Mouse (Mus musculus): ENCODE data around the gene Smg6. TPM values are rescaled to one million over a fixed set of nuclear protein-coding genes. Genes with fewer than 3 reads are reported as not detected.
A peak's percentile ranks its signal among the peaks of the same experiment; 100 is the strongest.

The Smg6 gene
- total RNA-seq, 1 experiment = 19.9 TPM

DNA sequence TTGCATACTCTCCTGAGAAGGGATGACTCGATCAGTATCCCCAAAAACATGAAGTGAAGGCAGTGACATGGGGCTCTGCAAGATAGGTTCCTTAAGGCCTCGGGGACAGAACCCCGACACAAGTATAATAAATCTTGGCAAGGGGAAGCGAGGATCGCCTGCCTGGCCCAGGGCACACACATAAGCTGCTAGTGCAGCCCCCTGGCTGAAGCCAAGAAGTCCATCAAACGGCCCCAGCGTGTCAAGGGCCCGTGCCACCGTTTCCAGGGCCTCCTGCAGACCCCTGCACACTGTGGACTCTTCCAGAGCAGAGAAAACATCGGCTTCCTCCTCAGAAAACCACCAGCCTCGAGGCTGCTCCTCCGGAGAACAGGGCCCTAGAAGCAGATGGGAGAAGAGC, 252.4 kb downstream of the Smg6 start:
- Histone ChIP-seq H3K36me3 (ENCODE audit: control insufficient read depth, insufficient read depth, low read length, poor library complexity, severe bottlenecking) (peaks cover 28% of the 10 kb centered on the region), H3K9me3 (ENCODE audit: control insufficient read depth, insufficient read depth, low read depth, low read length) (no peaks in the 10 kb centered on the region), H3K27ac (ENCODE audit: insufficient read depth, low read depth, low read length, poor library complexity, severe bottlenecking) (peak overlapping the region; percentile 76), H3K4me3 (ENCODE audit: insufficient read depth in 1 of 2, low read depth in 1 of 2, low read length in 2 of 2, poor library complexity in 1 of 2, severe bottlenecking in 1 of 2) (peak overlapping the region; percentile 92 to 100), H3K4me1 (ENCODE audit: control insufficient read depth in 2 of 2, insufficient read depth in 2 of 2, low read length in 2 of 2, poor library complexity in 1 of 2) (peaks cover 2 to 11% of the 10 kb centered on the region in 2 experiments; a peak in 2 of 4 replicates), H3K9ac (ENCODE audit: insufficient read depth, low read depth, low read length, poor library complexity, severe bottlenecking) (peak overlapping the region; percentile 97)
- no peak for TF ChIP-seq ZC3H11A (IDR thresholded peaks at IDR 0.05; ENCODE audit: borderline replicate concordance, low read depth, low read length)
- TF ChIP-seq MAFK (IDR thresholded peaks at IDR 0.05; ENCODE audit: insufficient read depth, low read depth, low read length) = no peak
- no peak for TF ChIP-seq ZNF384 (IDR thresholded peaks at IDR 0.05; ENCODE audit: low read depth, low read length)
- no peak for TF ChIP-seq HCFC1 (IDR thresholded peaks at IDR 0.05; ENCODE audit: borderline replicate concordance, insufficient read depth, low read length)
- no peak for TF ChIP-seq CHD2 (IDR thresholded peaks at IDR 0.05; ENCODE audit: low read depth, low read length)
- no peak for DNase-seq (ENCODE audit: low read depth, low spot score)
- in situ Hi-C loops (cut with MboI; ENCODE audit: low sequenced_read_pairs in 2 of 2, unreplicated experiment in 2 of 2) = no loop called here

DNA sequence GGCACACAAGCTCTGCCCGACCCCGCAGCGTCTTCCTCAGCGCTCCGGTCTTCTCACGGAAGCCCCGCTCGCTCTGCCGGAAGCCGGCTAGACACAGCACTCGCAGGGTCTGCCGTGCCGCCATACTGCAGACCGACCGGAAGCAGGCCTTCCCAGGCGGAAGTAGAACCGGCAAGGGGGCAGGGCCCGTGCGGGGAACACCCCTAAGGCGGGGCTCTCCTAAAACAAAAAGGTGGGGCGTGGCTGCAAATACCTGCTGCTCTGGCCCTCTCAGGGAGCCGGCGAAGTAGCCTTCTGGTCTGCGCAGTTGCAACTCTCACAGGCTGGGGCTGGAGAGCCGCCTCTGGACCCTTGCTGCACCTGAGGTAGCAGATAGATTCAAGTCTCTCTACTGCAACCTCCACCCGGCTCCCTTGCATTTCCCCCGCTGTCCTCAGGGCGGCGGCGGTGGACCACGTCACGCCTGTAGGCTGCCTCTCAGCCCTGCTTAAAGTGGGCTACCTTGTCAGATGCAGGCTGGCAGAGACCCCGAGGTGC, 253.1 kb downstream of the Smg6 start, which contains the start of gene Ovca2:
Gene Ovca2 (minus strand): TSS at position 164 of the 537 bp plus-strand sequence.
- DNase-seq (ENCODE audit: low read depth, low spot score) = peak; percentile 89
- peak within 1 kb of the TSS; percentile 76 for H3K27ac ChIP-seq (ENCODE audit: insufficient read depth, low read depth, low read length, poor library complexity, severe bottlenecking)
- peaks cover 34% of the 10 kb centered on the region for H3K36me3 ChIP-seq (ENCODE audit: control insufficient read depth, insufficient read depth, low read length, poor library complexity, severe bottlenecking)
- H3K9ac ChIP-seq (ENCODE audit: insufficient read depth, low read depth, low read length, poor library complexity, severe bottlenecking) = peak within 1 kb of the TSS; percentile 97
- H3K4me3 ChIP-seq (ENCODE audit: insufficient read depth in 1 of 2, low read depth in 1 of 2, low read length in 2 of 2, poor library complexity in 1 of 2, severe bottlenecking in 1 of 2) = peak within 1 kb of the TSS; percentile 92 to 100
- in situ Hi-C loops (cut with MboI; ENCODE audit: low sequenced_read_pairs in 2 of 2, unreplicated experiment in 2 of 2) = no loop called here
- peaks cover 2 to 9% of the 10 kb centered on the region in 2 experiments; a peak in 2 of 4 replicates for H3K4me1 ChIP-seq (ENCODE audit: control insufficient read depth in 2 of 2, insufficient read depth in 2 of 2, low read length in 2 of 2, poor library complexity in 1 of 2)
- TF ChIP-seq ZC3H11A (IDR thresholded peaks at IDR 0.05; ENCODE audit: borderline replicate concordance, low read depth, low read length) = peak; percentile 42; the same call in 1 of the 2 replicates
- peak; percentile 33; the same call in 1 of the 2 replicates for TF ChIP-seq HCFC1 (IDR thresholded peaks at IDR 0.05; ENCODE audit: borderline replicate concordance, insufficient read depth, low read length)
- no peak for TF ChIP-seq MAFK (IDR thresholded peaks at IDR 0.05; ENCODE audit: insufficient read depth, low read depth, low read length)
- TF ChIP-seq ZNF384 (IDR thresholded peaks at IDR 0.05; ENCODE audit: low read depth, low read length) = no peak
- no peaks in the 10 kb centered on the region for H3K9me3 ChIP-seq (ENCODE audit: control insufficient read depth, insufficient read depth, low read depth, low read length)

DNA sequence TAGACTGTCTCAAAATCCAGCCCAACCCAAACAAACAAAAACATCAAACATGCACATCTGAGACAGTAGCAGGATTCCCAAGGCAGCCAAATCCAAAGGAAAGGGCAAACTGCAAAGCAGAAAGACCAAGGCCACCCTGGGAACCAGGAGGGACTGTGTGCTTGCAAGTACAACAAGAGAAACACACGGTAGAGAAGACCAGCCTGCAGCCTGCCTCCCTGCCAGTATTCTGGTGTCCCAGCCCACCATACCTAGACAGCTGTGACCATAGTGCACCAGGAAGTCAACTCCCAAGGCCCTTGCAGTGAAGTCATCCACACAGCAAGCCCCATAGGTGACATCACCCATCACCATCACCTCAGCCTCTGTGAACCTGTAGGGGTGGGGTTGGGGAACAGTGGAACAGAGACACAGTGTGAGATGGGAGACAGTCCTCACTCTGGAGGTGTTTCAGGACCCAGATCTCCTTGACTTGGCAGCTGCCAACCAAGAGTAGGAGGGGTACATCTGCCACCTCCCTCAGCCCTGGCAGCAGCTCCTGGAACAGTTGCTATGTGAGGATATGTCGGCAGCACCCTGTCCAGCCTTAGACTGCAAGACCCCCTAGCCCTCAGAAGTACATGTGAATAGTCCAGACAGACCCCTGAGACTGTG, 258.4 kb downstream of the Smg6 start:
- H3K27ac ChIP-seq (ENCODE audit: insufficient read depth, low read depth, low read length, poor library complexity, severe bottlenecking) = no peak overlapping the region
- H3K36me3 ChIP-seq (ENCODE audit: control insufficient read depth, insufficient read depth, low read length, poor library complexity, severe bottlenecking) = peaks cover 33% of the 10 kb centered on the region
- no peak for DNase-seq (ENCODE audit: low read depth, low spot score)
- H3K4me3 ChIP-seq (ENCODE audit: insufficient read depth in 1 of 2, low read depth in 1 of 2, low read length in 2 of 2, poor library complexity in 1 of 2, severe bottlenecking in 1 of 2) = no peak overlapping the region
- no peak for TF ChIP-seq ZC3H11A (IDR thresholded peaks at IDR 0.05; ENCODE audit: borderline replicate concordance, low read depth, low read length)
- no peak for TF ChIP-seq ZNF384 (IDR thresholded peaks at IDR 0.05; ENCODE audit: low read depth, low read length)
- TF ChIP-seq MAFK (IDR thresholded peaks at IDR 0.05; ENCODE audit: insufficient read depth, low read depth, low read length) = no peak
- no peak for TF ChIP-seq HCFC1 (IDR thresholded peaks at IDR 0.05; ENCODE audit: borderline replicate concordance, insufficient read depth, low read length)
- no peak for TF ChIP-seq CHD2 (IDR thresholded peaks at IDR 0.05; ENCODE audit: low read depth, low read length)
- H3K4me1 ChIP-seq (ENCODE audit: control insufficient read depth in 2 of 2, insufficient read depth in 2 of 2, low read length in 2 of 2, poor library complexity in 1 of 2) = peaks cover 2 to 4% of the 10 kb centered on the region in 2 experiments; a peak in 1 of 4 replicates
- in situ Hi-C loops (cut with MboI; ENCODE audit: low sequenced_read_pairs in 2 of 2, unreplicated experiment in 2 of 2) = no loop called here
- no peak overlapping the region for H3K9ac ChIP-seq (ENCODE audit: insufficient read depth, low read depth, low read length, poor library complexity, severe bottlenecking)
- H3K9me3 ChIP-seq (ENCODE audit: control insufficient read depth, insufficient read depth, low read depth, low read length) = no peaks in the 10 kb centered on the region

DNA sequence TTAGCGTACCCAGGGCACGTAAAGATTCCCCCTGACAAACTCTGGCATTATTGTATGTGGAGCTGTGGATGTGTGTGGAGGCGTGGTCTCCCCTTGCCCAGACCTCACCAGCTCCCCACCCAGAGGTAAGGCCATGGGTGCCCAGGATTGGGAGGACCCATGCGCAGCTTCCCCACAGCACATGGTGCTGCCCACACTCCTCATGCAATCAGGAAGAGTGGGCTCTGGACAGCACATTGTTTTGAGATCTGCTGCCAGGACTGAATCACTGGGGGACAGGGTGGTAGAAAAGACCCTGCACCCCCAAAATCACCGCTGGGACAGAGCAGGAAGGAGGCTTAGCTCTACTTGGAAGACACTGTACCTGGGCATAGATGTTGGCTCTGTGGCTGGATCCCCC, 258.9 kb downstream of the Smg6 start:
- no peak overlapping the region for H3K4me3 ChIP-seq (ENCODE audit: insufficient read depth in 1 of 2, low read depth in 1 of 2, low read length in 2 of 2, poor library complexity in 1 of 2, severe bottlenecking in 1 of 2)
- H3K4me1 ChIP-seq (ENCODE audit: control insufficient read depth in 2 of 2, insufficient read depth in 2 of 2, low read length in 2 of 2, poor library complexity in 1 of 2) = 0 out of 4 replicates have a peak, but pooled peaks cover 0 to 4% of the 10 kb centered on the region in 2 experiments
- TF ChIP-seq ZNF384 (IDR thresholded peaks at IDR 0.05; ENCODE audit: low read depth, low read length) (no peak), ZC3H11A (IDR thresholded peaks at IDR 0.05; ENCODE audit: borderline replicate concordance, low read depth, low read length) (no peak), HCFC1 (IDR thresholded peaks at IDR 0.05; ENCODE audit: borderline replicate concordance, insufficient read depth, low read length) (no peak), MAFK (IDR thresholded peaks at IDR 0.05; ENCODE audit: insufficient read depth, low read depth, low read length) (no peak), CHD2 (IDR thresholded peaks at IDR 0.05; ENCODE audit: low read depth, low read length) (no peak)
- no peaks in the 10 kb centered on the region for H3K9me3 ChIP-seq (ENCODE audit: control insufficient read depth, insufficient read depth, low read depth, low read length)
- in situ Hi-C loops (cut with MboI; ENCODE audit: low sequenced_read_pairs in 2 of 2, unreplicated experiment in 2 of 2) = no loop called here
- H3K27ac ChIP-seq (ENCODE audit: insufficient read depth, low read depth, low read length, poor library complexity, severe bottlenecking) = no peak overlapping the region
- no peak for DNase-seq (ENCODE audit: low read depth, low spot score)
- no peak overlapping the region for H3K9ac ChIP-seq (ENCODE audit: insufficient read depth, low read depth, low read length, poor library complexity, severe bottlenecking)
- H3K36me3 ChIP-seq (ENCODE audit: control insufficient read depth, insufficient read depth, low read length, poor library complexity, severe bottlenecking) = peaks cover 32% of the 10 kb centered on the region
